Mouse (Mus musculus): ENCODE data around the gene Skint2. TPM values are rescaled to one million over a fixed set of nuclear protein-coding genes. Genes with fewer than 3 reads are reported as not detected.

Gene Skint2
- not detected for polyA plus RNA-seq (2012; fragmentation: generic; extraction: Trizol)

GRCm38 (mm10) chr4:112556894-112557293 is at the start of gene Skint2:
Skint2 (plus strand) TSS chr4:112557194.

Other genes with a start within 250 kb of the Skint2 start
- not detected for gene Skint9, start 123.2 kb upstream of the Skint2 start, polyA plus RNA-seq (2012; fragmentation: generic; extraction: Trizol)
- not detected for gene Skint10, start 217.7 kb downstream of the Skint2 start, polyA plus RNA-seq (2012; fragmentation: generic; extraction: Trizol)